ENCODE assay signal across 27 mouse cellular contexts in genomic region chr10:87948192-87948591, GRCm38 (mm10).
"Had no signal": no experiment of that assay in that cellular context is flagged by ENCODE, and none has a peak within 500 bp of the region (broad histone marks: within the 10 kb centered on the region; RNA-seq: fewer than 3 reads in every experiment).

No protein-coding gene starts in this region.

- DNase-seq: cerebellum, adult 8-10 months; cerebellum, adult 9-10 months; cerebellum, adult 9-11 months; cerebellum, postnatal 10 days; cerebellum, postnatal 14 days; cerebellum, postnatal 25 days; cerebellum, postnatal 36 days; embryo, embryonic 11 days; forebrain, postnatal 0 days; gastrocnemius, adult 2 months; gastrocnemius, postnatal 10 days; gastrocnemius, postnatal 14 days; gastrocnemius, postnatal 25 days; gastrocnemius, postnatal 36 days; heart, adult 11 months; heart, adult 18-20 months; heart, adult 2 months had no signal

- H3K4me2 ChIP-seq: embryonic facial prominence, embryonic 12.5 days; embryonic facial prominence, embryonic 13.5 days; embryonic facial prominence, embryonic 15.5 days; forebrain, embryonic 12.5 days; forebrain, embryonic 13.5 days; forebrain, embryonic 15.5 days had no signal

- H3K36me3 ChIP-seq: embryonic facial prominence, embryonic 12.5 days; embryonic facial prominence, embryonic 13.5 days; embryonic facial prominence, embryonic 15.5 days; forebrain, embryonic 10.5 days; forebrain, embryonic 12.5 days; forebrain, embryonic 15.5 days had no signal

- H3K9me3 ChIP-seq: embryonic facial prominence, embryonic 12.5 days; embryonic facial prominence, embryonic 13.5 days; embryonic facial prominence, embryonic 15.5 days; forebrain, embryonic 10.5 days; forebrain, embryonic 12.5 days; forebrain, embryonic 13.5 days; forebrain, embryonic 15.5 days had no signal

- H3K27ac ChIP-seq: embryonic facial prominence, embryonic 12.5 days; embryonic facial prominence, embryonic 13.5 days; embryonic facial prominence, embryonic 15.5 days; forebrain, embryonic 10.5 days; forebrain, embryonic 12.5 days; forebrain, embryonic 13.5 days; forebrain, embryonic 15.5 days; gastrocnemius, adult 2 months; heart, adult 2 months had no signal

- H3K27me3 ChIP-seq: embryonic facial prominence, embryonic 12.5 days; embryonic facial prominence, embryonic 13.5 days; embryonic facial prominence, embryonic 15.5 days; forebrain, embryonic 12.5 days; forebrain, embryonic 13.5 days; forebrain, embryonic 15.5 days had no signal

- H3K4me3 ChIP-seq: embryonic facial prominence, embryonic 12.5 days; embryonic facial prominence, embryonic 13.5 days; embryonic facial prominence, embryonic 15.5 days; erythroblast, embryonic 14.5 days; forebrain, embryonic 10.5 days; forebrain, embryonic 12.5 days; forebrain, embryonic 13.5 days; forebrain, embryonic 15.5 days; gastrocnemius, adult 2 months; heart, adult 2 months had no signal

- H3K9ac ChIP-seq: embryonic facial prominence, embryonic 12.5 days; embryonic facial prominence, embryonic 13.5 days; embryonic facial prominence, embryonic 15.5 days; forebrain, embryonic 12.5 days; forebrain, embryonic 13.5 days; forebrain, embryonic 15.5 days; forebrain, postnatal 0 days had no signal

- ATAC-seq: forebrain, embryonic 13.5 days; forebrain, embryonic 14.5 days; forebrain, embryonic 15.5 days; forebrain, embryonic 16.5 days; forebrain, postnatal 0 days had no signal

- H3K4me1 ChIP-seq: embryonic facial prominence, embryonic 12.5 days; embryonic facial prominence, embryonic 13.5 days; embryonic facial prominence, embryonic 15.5 days; forebrain, embryonic 12.5 days; forebrain, embryonic 13.5 days; forebrain, embryonic 15.5 days had no signal
